Mouse (Mus musculus): ENCODE measurements around the gene Ttc26. TPM values are rescaled to one million over a fixed set of nuclear protein-coding genes. Genes with fewer than 3 reads are reported as not detected.

Ttc26 gene
- polyA plus RNA-seq (2015; fragmentation: Nextera tagmentation; extraction: Ambion mirVana): 2.1 and 2.3 TPM in 2 replicates

GRCm38 (mm10) chr6:38381129-38381771, at the start of gene Ttc26:
Gene Ttc26, plus strand, starts transcription at chr6:38381469.

GRCm38 (mm10) chr6:38353811-38354722, 27.2 kb upstream of the Ttc26 start, which contains the start of gene Zc3hav1:
Gene Zc3hav1, minus strand, starts transcription at chr6:38354603.

GRCm38 (mm10) chr6:38433261-38434033, 52.2 kb downstream of the Ttc26 start, which contains the start of gene Ubn2:
Gene Ubn2, plus strand, starts transcription at chr6:38433950.

Other genes with a start within 250 kb of the Ttc26 start
- 2.5 and 3.1 TPM in 2 replicates for gene D630045J12Rik, start 127.5 kb upstream of the Ttc26 start, polyA plus RNA-seq (2015; fragmentation: Nextera tagmentation; extraction: Ambion mirVana)
- gene Zc3hav1l, start 82.2 kb upstream of the Ttc26 start, polyA plus RNA-seq (2015; fragmentation: Nextera tagmentation; extraction: Ambion mirVana): 3.1 and 3.5 TPM in 2 replicates
- gene Zc3hav1, start 26.9 kb upstream of the Ttc26 start, polyA plus RNA-seq (2015; fragmentation: Nextera tagmentation; extraction: Ambion mirVana): 13.2 and 26.2 TPM in 2 replicates
- gene Ubn2, start 52.5 kb downstream of the Ttc26 start, polyA plus RNA-seq (2015; fragmentation: Nextera tagmentation; extraction: Ambion mirVana): 8.7 and 10.1 TPM in 2 replicates
- 190 and 246 TPM in 2 replicates for gene Fmc1, start 152.0 kb downstream of the Ttc26 start, polyA plus RNA-seq (2015; fragmentation: Nextera tagmentation; extraction: Ambion mirVana)
- 20.1 and 44.8 TPM in 2 replicates for gene Luc7l2, start 169.9 kb downstream of the Ttc26 start, polyA plus RNA-seq (2015; fragmentation: Nextera tagmentation; extraction: Ambion mirVana)